Mouse (Mus musculus): ENCODE data around the gene Rev3l.

Gene Rev3l

GRCm38 (mm10) chr10:39731736-39732265, at the start of gene Rev3l:
Gene Rev3l, plus strand, starts transcription at chr10:39732118.
- DNase-seq (ENCODE audit: low spot score): peak; percentile 93

- DNase-seq (ENCODE audit: low spot score): no peak
Observed at GRCm38 (mm10) chr10:39682556-39682955, 49.4 kb upstream of the Rev3l start.

GRCm38 (mm10) chr10:39683481-39683880, 48.4 kb upstream of the Rev3l start:
- DNase-seq (ENCODE audit: low spot score): peak; percentile 28

- DNase-seq (ENCODE audit: low spot score): no peak
Observed at GRCm38 (mm10) chr10:39686811-39687210, 45.1 kb upstream of the Rev3l start.

- no peak for DNase-seq (ENCODE audit: low spot score)
Observed at GRCm38 (mm10) chr10:39687851-39688250, 44.1 kb upstream of the Rev3l start.

- DNase-seq (ENCODE audit: low spot score): no peak
Observed at GRCm38 (mm10) chr10:39691351-39692064, 40.4 kb upstream of the Rev3l start.

GRCm38 (mm10) chr10:39692152-39692551, 39.8 kb upstream of the Rev3l start:
- no peak for DNase-seq (ENCODE audit: low spot score)

GRCm38 (mm10) chr10:39707717-39708510, 24.0 kb upstream of the Rev3l start:
- no peak for DNase-seq (ENCODE audit: low spot score)

GRCm38 (mm10) chr10:39716936-39717335, 15.0 kb upstream of the Rev3l start:
- no peak for DNase-seq (ENCODE audit: low spot score)

GRCm38 (mm10) chr10:39730976-39731735, 762 bp upstream of the Rev3l start:
- peak; percentile 89 for DNase-seq (ENCODE audit: low spot score)

- peak; percentile 84 for DNase-seq (ENCODE audit: low spot score)
Observed at GRCm38 (mm10) chr10:39732266-39733100, 565 bp downstream of the Rev3l start.

GRCm38 (mm10) chr10:39733101-39733399, 1.1 kb downstream of the Rev3l start:
- no peak for DNase-seq (ENCODE audit: low spot score)

- DNase-seq (ENCODE audit: low spot score): no peak
Observed at GRCm38 (mm10) chr10:39733421-39733930, 1.6 kb downstream of the Rev3l start.

- no peak for DNase-seq (ENCODE audit: low spot score)
Observed at GRCm38 (mm10) chr10:39736187-39736586, 4.3 kb downstream of the Rev3l start.

GRCm38 (mm10) chr10:39742057-39742456, 10.1 kb downstream of the Rev3l start:
- peak; percentile 47 for DNase-seq (ENCODE audit: low spot score)

GRCm38 (mm10) chr10:39764752-39765151, 32.8 kb downstream of the Rev3l start:
- no peak for DNase-seq (ENCODE audit: low spot score)

- DNase-seq (ENCODE audit: low spot score): no peak
Observed at GRCm38 (mm10) chr10:39766702-39767101, 34.8 kb downstream of the Rev3l start.

- no peak for DNase-seq (ENCODE audit: low spot score)
Observed at GRCm38 (mm10) chr10:39772259-39772658, 40.3 kb downstream of the Rev3l start.

GRCm38 (mm10) chr10:39773940-39774726, 42.2 kb downstream of the Rev3l start:
- DNase-seq (ENCODE audit: low spot score): no peak

- DNase-seq (ENCODE audit: low spot score): no peak
Observed at GRCm38 (mm10) chr10:39776927-39777326, 45.0 kb downstream of the Rev3l start.

- no peak for DNase-seq (ENCODE audit: low spot score)
Observed at GRCm38 (mm10) chr10:39778305-39778704, 46.4 kb downstream of the Rev3l start.

Data from adipocyte (in vitro differentiated cells).